Mouse (Mus musculus) embryonic facial prominence, embryonic 15.5 days (tissue): ENCODE measurements around the gene Sh3d21. TPM values are rescaled to one million over a fixed set of nuclear protein-coding genes. Genes with fewer than 3 reads are reported as not detected.

Source experiments
- ATAC-seq: fragments of 200-750 bp; cut with Nextera tagmentation; 2 replicates; pipeline ENCODE4 v1.8.0; 2017; ENCODE audit warnings: low read depth, moderate TSS enrichment; ENCODE audit not compliant: insufficient number of reproducible peaks, low FRiP score, low TSS enrichment
- H3K27ac ChIP-seq: fragments of 300-500 bp; sonication (generic); replicated peaks from 2 replicates; pipeline ENCODE4 v1.5.1; 2015; ENCODE audit warnings: mild to moderate bottlenecking, inconsistent platforms
- H3K27me3 ChIP-seq: fragments of 300-500 bp; sonication (generic); 2 replicates; pipeline ENCODE4 v1.6.1; 2015; ENCODE audit warnings: inconsistent platforms
- H3K36me3 ChIP-seq: fragments of 300-500 bp; sonication (generic); 2 replicates; pipeline ENCODE4 v1.6.1; 2015; ENCODE audit warnings: mild to moderate bottlenecking, inconsistent platforms
- H3K4me1 ChIP-seq: fragments of 300-500 bp; sonication (generic); 2 replicates; pipeline ENCODE4 v1.6.1; 2015; ENCODE audit warnings: inconsistent platforms
- H3K4me2 ChIP-seq: fragments of 300-500 bp; sonication (generic); replicated peaks from 2 replicates; pipeline ENCODE4 v1.6.1; 2015; ENCODE audit warnings: mild to moderate bottlenecking, inconsistent platforms
- H3K4me3 ChIP-seq: fragments of 300-500 bp; sonication (generic); replicated peaks from 2 replicates; pipeline ENCODE4 v1.5.1; 2015; ENCODE audit warnings: mild to moderate bottlenecking, inconsistent platforms
- H3K9ac ChIP-seq: fragments of 300-500 bp; sonication (generic); 2 replicates; pipeline ENCODE4 v1.6.1; 2015; ENCODE audit warnings: inconsistent platforms
- H3K9me3 ChIP-seq: fragments of 300-500 bp; sonication (generic); replicated peaks from 2 replicates; pipeline ENCODE4 v1.6.1; 2016; ENCODE audit warnings: inconsistent platforms
- WGBS: fragments of 180-500 bp; shearing (Covaris S2); methylation state at CpG from one replicate; pipeline ENCODE4 v1.1.7; 2015; 5-methylcytosine and 5-hydroxymethylcytosine counted together
- polyA plus RNA-seq: library from polyadenylated mRNA; unstranded; fragments of >200 nt; fragmentation: Nextera tagmentation; extraction: Ambion mirVana; gene quantifications from 2 replicates; pipeline ENCODE4 v1.2.1, GENCODE M21; 2015

Sh3d21 gene
- 15.0 and 16.8 TPM in 2 replicates for polyA plus RNA-seq

DNA sequence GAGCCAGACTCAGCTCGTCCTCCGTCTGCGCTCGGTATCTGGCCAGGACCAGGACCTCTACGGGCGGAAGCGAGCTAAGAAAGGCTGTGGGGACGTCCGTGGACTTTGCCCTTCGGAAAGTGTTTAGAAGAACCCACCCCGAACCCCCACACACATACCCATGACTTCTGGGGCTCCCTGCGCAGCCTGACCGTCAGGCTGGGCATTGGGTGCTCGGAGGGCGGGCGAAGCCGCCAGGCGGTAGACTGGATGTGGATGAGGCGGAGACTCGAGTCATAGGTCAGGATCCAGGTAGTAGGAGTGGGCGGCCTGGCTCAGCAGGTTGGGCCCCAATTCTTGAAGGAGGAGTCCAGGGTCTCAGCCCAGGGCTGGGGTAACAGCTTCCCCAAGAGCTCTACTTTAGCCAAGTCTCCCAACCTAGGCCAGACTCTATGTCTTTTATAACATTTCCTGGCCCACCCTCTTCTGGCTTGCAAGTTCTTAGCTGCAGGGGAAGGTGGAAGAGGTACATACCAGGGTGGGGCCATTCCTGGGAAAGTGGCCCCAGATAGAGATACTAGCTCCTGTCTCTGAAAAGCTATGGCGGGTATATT, at the start of gene Sh3d21:
Gene Sh3d21 (minus strand): TSS at position 425 of the 593 bp plus-strand sequence.
- Histone ChIP-seq H3K4me2 (peak within 1 kb of the TSS; percentile 98), H3K27me3 (no peaks in the 10 kb centered on the region), H3K36me3 (peaks cover 24% of the 10 kb centered on the region), H3K4me3 (peak within 1 kb of the TSS; percentile 56), H3K9me3 (no peaks in the 10 kb centered on the region), H3K4me1 (peaks cover 28% of the 10 kb centered on the region), H3K27ac (peak within 1 kb of the TSS; percentile 91), H3K9ac (peak within 1 kb of the TSS; percentile 90)
- ATAC-seq: peak; percentile 17; the same call in 1 of the 2 replicates
- WGBS: 7% methylated on average over 22 of the region's 22 CpGs

DNA sequence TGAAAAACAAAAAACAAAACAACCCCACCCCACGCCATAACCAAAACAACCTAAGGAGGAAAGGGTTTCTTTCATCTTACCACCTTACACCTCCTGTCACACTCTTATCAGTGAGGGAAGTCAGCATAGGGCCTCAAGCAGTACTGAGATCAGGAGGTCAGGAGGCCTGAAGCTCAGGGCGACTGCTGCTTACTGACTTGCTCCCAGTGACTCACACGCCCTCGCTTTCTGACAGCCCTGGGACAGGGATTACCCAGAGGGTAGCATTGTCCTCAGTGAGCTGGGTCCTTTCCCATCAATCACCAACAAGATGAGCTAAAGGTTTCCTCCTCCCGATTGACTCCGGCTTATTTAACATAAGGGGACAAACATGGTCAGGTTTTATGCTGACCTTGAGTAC, 43.8 kb upstream of the Sh3d21 start:
- H3K4me1 ChIP-seq: peaks cover 11% of the 10 kb centered on the region; the same call in 1 of the 2 replicates
- no peak for ATAC-seq
- no peak overlapping the region for H3K4me2 ChIP-seq
- H3K27ac ChIP-seq: no peak overlapping the region
- no peak overlapping the region for H3K9ac ChIP-seq
- H3K9me3 ChIP-seq: no peaks in the 10 kb centered on the region
- no peaks in the 10 kb centered on the region for H3K27me3 ChIP-seq
- 56% methylated on average over 6 of the region's 6 CpGs for WGBS
- no peak overlapping the region for H3K4me3 ChIP-seq
- no peaks in the 10 kb centered on the region for H3K36me3 ChIP-seq

DNA sequence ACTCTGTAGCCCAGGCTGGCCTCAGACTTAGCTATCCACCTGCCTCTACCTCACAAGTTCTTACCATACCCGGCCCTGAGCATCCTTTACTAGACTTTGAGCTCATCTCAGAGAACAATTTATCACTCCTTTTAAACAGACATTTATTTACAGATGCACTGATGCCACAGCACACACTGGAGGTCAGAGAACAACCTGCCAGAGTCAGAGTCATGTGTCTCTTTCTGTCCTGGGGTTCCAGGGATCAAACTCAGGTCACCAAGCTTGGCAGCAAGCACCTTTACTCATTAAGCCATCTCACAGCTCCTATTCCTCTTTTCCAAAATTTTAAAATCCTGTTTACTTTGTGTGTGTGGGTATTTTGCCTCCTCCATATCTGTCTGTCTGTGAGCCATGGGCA, 42.1 kb upstream of the Sh3d21 start:
- ATAC-seq: no peak
- no peaks in the 10 kb centered on the region for H3K9me3 ChIP-seq
- no peak overlapping the region for H3K4me3 ChIP-seq
- H3K27ac ChIP-seq: no peak overlapping the region
- H3K4me2 ChIP-seq: no peak overlapping the region
- H3K36me3 ChIP-seq: no peaks in the 10 kb centered on the region
- no peaks in the 10 kb centered on the region for H3K27me3 ChIP-seq
- peaks cover 16% of the 10 kb centered on the region for H3K4me1 ChIP-seq
- no peak overlapping the region for H3K9ac ChIP-seq
- 73% methylated on average over 1 of the region's 1 CpGs for WGBS

DNA sequence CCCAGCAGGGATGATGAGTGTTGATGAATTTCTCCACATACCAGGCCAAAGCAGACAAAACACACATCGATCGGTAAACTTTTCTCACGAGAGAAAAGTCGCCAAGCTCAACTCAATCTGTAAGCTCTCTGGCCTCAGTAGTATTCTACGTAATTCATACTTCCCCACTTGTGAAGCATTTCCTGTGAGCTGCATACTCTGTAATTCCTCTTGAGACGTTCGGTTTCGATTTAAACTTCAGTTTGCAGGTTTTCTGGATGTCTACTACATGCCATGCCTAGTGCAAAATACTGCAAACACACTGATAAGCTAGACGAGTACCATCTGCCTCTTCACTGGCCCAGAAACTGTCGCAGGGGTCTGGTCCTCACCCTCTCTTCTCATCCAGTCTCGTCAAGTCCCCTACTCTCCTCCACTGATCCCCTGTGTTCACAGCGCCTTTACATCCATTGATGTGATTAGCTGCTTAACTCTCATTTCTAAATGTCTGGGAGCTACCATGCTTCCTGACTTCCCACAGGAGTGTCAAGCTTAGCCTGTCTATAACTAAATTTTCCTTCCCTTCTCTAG, 41.5 kb upstream of the Sh3d21 start:
- no peaks in the 10 kb centered on the region for H3K9me3 ChIP-seq
- no peak overlapping the region for H3K9ac ChIP-seq
- ATAC-seq: no peak
- H3K4me3 ChIP-seq: no peak overlapping the region
- H3K27ac ChIP-seq: no peak overlapping the region
- H3K27me3 ChIP-seq: no peaks in the 10 kb centered on the region
- 0 out of 2 replicates have a peak, but pooled peaks cover 4% of the 10 kb centered on the region for H3K36me3 ChIP-seq
- peaks cover 23% of the 10 kb centered on the region for H3K4me1 ChIP-seq
- no peak overlapping the region for H3K4me2 ChIP-seq
- 72% methylated on average over 12 of the region's 12 CpGs for WGBS

DNA sequence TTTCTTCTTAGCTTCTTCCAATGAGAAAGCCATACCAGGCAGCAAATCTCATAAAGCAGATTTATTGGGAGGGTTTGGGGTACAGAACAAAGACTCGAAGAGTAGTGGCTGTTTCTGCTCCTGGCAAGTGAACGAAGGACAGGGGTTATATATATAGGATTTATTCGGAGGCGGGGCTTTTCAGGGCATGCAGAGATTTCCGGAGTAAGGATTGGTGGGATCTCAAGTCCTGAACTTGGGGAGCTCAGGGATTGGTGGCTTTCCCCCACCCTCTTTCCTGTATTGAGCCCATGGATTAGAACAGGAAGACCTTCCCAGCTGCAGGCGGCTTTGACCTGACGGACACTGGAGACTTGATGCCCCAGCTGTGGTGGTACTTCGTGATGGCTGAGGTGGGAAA, 40.7 kb upstream of the Sh3d21 start:
- Histone ChIP-seq H3K9ac (no peak overlapping the region), H3K36me3 (0 out of 2 replicates have a peak, but pooled peaks cover 4% of the 10 kb centered on the region), H3K27me3 (no peaks in the 10 kb centered on the region), H3K4me3 (no peak overlapping the region), H3K4me2 (no peak overlapping the region), H3K27ac (peak overlapping the region; percentile 98), H3K4me1 (peaks cover 30% of the 10 kb centered on the region), H3K9me3 (no peaks in the 10 kb centered on the region)
- WGBS: 82% methylated on average over 8 of the region's 8 CpGs
- no peak for ATAC-seq

DNA sequence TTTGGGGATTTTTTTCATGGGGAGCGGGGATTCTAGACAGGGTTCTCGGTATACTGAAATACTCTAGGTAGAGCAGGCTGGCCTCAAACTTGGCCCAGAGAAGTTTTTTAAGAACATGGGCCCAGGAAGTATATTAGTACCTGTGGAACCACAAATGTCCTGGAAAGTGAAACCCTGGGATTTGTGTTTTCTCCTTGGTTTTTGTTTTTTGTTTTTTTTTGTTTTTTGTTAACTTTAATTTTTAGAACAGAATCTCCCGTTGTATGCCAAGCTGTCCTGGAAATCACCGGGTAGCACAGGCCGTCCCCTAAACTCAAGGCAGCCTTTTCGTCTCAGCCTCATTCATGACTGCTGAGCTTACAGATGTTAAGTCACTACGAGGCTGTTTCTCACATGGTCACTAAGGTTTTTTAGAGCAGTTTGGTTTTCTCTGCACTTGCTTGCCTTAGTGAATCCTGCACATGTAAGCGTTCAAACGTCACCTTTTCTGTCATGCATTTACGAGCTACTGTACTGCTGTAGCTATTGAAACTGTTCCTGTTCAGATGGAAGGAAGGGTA, 40.1 kb upstream of the Sh3d21 start:
- peaks cover 35% of the 10 kb centered on the region for H3K4me1 ChIP-seq
- H3K36me3 ChIP-seq: 0 out of 2 replicates have a peak, but pooled peaks cover 4% of the 10 kb centered on the region
- H3K27me3 ChIP-seq: no peaks in the 10 kb centered on the region
- peak overlapping the region; percentile 76 for H3K4me3 ChIP-seq
- H3K4me2 ChIP-seq: peak overlapping the region; percentile 56
- ATAC-seq: no peak
- H3K27ac ChIP-seq: peak overlapping the region; percentile 98
- WGBS: 70% methylated on average over 10 of the region's 10 CpGs
- H3K9ac ChIP-seq: peak overlapping the region; percentile 27; the same call in 1 of the 2 replicates
- H3K9me3 ChIP-seq: no peaks in the 10 kb centered on the region

GRCm38 (mm10) chr4:126202303-126203181, 39.3 kb upstream of the Sh3d21 start, which contains the start of gene Thrap3:
Gene Thrap3 (minus strand): TSS chr4:126202760.
- Histone ChIP-seq H3K9me3 (no peaks in the 10 kb centered on the region), H3K4me1 (peaks cover 42% of the 10 kb centered on the region), H3K27me3 (no peaks in the 10 kb centered on the region), H3K4me2 (peak within 1 kb of the TSS; percentile 58), H3K9ac (peak within 1 kb of the TSS; percentile 83), H3K36me3 (0 out of 2 replicates have a peak, but pooled peaks cover 4% of the 10 kb centered on the region), H3K4me3 (peak within 1 kb of the TSS; percentile 76), H3K27ac (peak within 1 kb of the TSS; percentile 98)
- 1% methylated on average over 73 of the region's 75 CpGs for WGBS
- peak; percentile 99 for ATAC-seq

- Histone ChIP-seq H3K4me3 (peak overlapping the region; percentile 76), H3K9ac (peak overlapping the region; percentile 83), H3K4me2 (peak overlapping the region; percentile 58), H3K9me3 (no peaks in the 10 kb centered on the region), H3K27me3 (no peaks in the 10 kb centered on the region), H3K27ac (peak overlapping the region; percentile 98), H3K36me3 (0 out of 2 replicates have a peak, but pooled peaks cover 4% of the 10 kb centered on the region), H3K4me1 (peaks cover 45% of the 10 kb centered on the region)
- ATAC-seq: no peak
- under 1% methylated on average over 28 of the region's 28 CpGs for WGBS
These were observed 38.4 kb upstream of the Sh3d21 start for GRCm38 (mm10) chr4:126201514-126202302.

DNA sequence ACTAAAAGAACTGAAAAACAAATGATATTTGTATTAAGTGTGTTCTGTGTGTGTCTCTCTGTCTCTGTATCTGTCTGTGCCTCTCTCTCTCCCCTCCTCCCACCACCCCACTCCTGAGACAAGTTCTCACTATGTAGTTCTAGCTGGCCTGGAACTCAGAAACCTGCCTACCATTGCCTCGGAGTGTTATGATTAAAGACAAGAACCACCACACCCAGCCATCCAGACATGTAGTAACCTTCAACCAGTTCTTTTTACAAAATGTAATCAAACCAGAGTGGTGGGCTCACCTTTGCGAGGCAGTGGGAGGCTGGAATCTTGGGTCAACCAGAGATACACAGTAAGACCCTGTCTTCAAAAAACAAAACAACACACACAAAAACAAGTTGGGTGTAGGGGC, 37.4 kb upstream of the Sh3d21 start:
- no peak for ATAC-seq
- Histone ChIP-seq H3K4me2 (peak overlapping the region; percentile 58), H3K4me1 (peaks cover 45% of the 10 kb centered on the region), H3K9me3 (no peaks in the 10 kb centered on the region), H3K9ac (peak overlapping the region; percentile 83), H3K27me3 (no peaks in the 10 kb centered on the region), H3K36me3 (0 out of 2 replicates have a peak, but pooled peaks cover 4% of the 10 kb centered on the region), H3K4me3 (peak overlapping the region; percentile 76), H3K27ac (peak overlapping the region; percentile 98; the same call in 1 of the 2 replicates)
- 29% methylated on average over 2 of the region's 2 CpGs for WGBS

DNA sequence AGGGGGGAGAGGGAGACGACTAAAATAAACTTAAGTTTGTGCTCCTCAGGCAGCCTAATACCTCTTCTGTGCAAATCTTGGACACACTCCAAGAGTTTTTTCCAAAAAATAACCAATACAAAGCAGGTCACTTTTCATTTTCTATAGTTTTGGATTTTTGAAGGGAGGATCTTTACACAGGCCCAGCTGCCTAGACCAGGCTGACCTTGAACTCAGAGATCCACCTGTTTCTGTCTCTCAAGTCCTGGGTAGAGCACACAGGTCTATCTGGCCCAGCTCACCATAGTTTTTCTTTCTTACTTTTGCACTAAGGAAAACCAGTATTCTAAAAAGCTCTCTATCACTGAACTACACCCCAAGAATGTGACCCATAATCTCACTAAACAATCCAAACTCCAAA, 36.7 kb upstream of the Sh3d21 start:
- WGBS: 14% methylated on average over 1 of the region's 1 CpGs

More for the DNA sequence above, 36.7 kb upstream of the Sh3d21 start:
- H3K9me3 ChIP-seq: no peaks in the 10 kb centered on the region
- H3K4me2 ChIP-seq: peak overlapping the region; percentile 58
- peaks cover 4% of the 10 kb centered on the region; the same call in 1 of the 2 replicates for H3K36me3 ChIP-seq
- ATAC-seq: no peak
- no peaks in the 10 kb centered on the region for H3K27me3 ChIP-seq
- peak overlapping the region; percentile 76 for H3K4me3 ChIP-seq
- peaks cover 45% of the 10 kb centered on the region for H3K4me1 ChIP-seq
- H3K27ac ChIP-seq: 0 out of 2 replicates have a peak overlapping the region, but pooled peaks have one; percentile 11
- 0 out of 2 replicates have a peak overlapping the region, but pooled peaks have one; percentile 83 for H3K9ac ChIP-seq
